Mouse (Mus musculus) stomach, postnatal 0 days (tissue): Measurements from ENCODE around the gene Chit1. TPM values are rescaled to one million over a fixed set of nuclear protein-coding genes. Genes with fewer than 3 reads are reported as not detected.

ENCODE experiments used
- ATAC-seq: fragments of 200-750 bp; cut with Nextera tagmentation; 2 replicates; pipeline ENCODE4 v1.8.0; 2017; ENCODE audit not compliant: low FRiP score, low TSS enrichment
- DNase-seq: peaks from one replicate; pipeline ENCODE4 v3.0.0-alpha.2; 2016; ENCODE audit warnings: low spot score
- H3K27ac ChIP-seq: fragments of 300-500 bp; sonication (generic); replicated peaks from 2 replicates; pipeline ENCODE4 v1.5.1; 2014; ENCODE audit warnings: mild to moderate bottlenecking, control low read depth
- H3K27me3 ChIP-seq: fragments of 300-500 bp; sonication (generic); 2 replicates; pipeline ENCODE4 v1.6.1; 2014; ENCODE audit warnings: low read length; ENCODE audit not compliant: control insufficient read depth, insufficient read depth
- H3K36me3 ChIP-seq: fragments of 300-500 bp; sonication (generic); 2 replicates; pipeline ENCODE4 v1.6.1; 2014; ENCODE audit warnings: low read length, mixed read lengths; ENCODE audit not compliant: control insufficient read depth, insufficient read depth
- H3K4me1 ChIP-seq: fragments of 300-500 bp; sonication (generic); replicated peaks from 2 replicates; pipeline ENCODE4 v1.6.1; 2014; ENCODE audit warnings: antibody characterized with exemption; ENCODE audit not compliant: control insufficient read depth, insufficient read depth
- H3K4me2 ChIP-seq: fragments of 300-500 bp; sonication (generic); replicated peaks from 2 replicates; pipeline ENCODE4 v1.6.1; 2014; ENCODE audit warnings: low read depth, mild to moderate bottlenecking, control low read depth, moderate library complexity
- H3K4me3 ChIP-seq: fragments of 300-500 bp; sonication (generic); 2 replicates; pipeline ENCODE4 v1.5.1; 2014; ENCODE audit warnings: low read depth, low read length, control low read depth
- H3K9ac ChIP-seq: fragments of 300-500 bp; sonication (generic); 2 replicates; pipeline ENCODE4 v1.6.1; 2014; ENCODE audit warnings: mild to moderate bottlenecking, low read length, control low read depth, mixed read lengths
- H3K9me3 ChIP-seq: fragments of 300-500 bp; sonication (generic); 2 replicates; pipeline ENCODE4 v1.6.1; 2016; ENCODE audit warnings: low read length; ENCODE audit not compliant: control insufficient read depth
- CTCF ChIP-seq: IDR thresholded peaks from 2 replicates; pipeline ENCODE4 v1.5.1; 2016; ENCODE audit warnings: antibody characterized with exemption, low read depth, mild to moderate bottlenecking, moderate library complexity
- EP300 ChIP-seq: optimal IDR thresholded peaks from 2 replicates; pipeline ENCODE3; 2016; ENCODE audit warnings: antibody characterized with exemption
- WGBS: fragments of 180-500 bp; shearing (Covaris S2); extraction: QIAGEN DNeasy Blood & Tissue Kit; methylation state at CpG from one replicate; pipeline ENCODE4 v1.1.7; 2014; 5-methylcytosine and 5-hydroxymethylcytosine counted together
- polyA plus RNA-seq: library from polyadenylated mRNA; unstranded; fragments of >200 nt; fragmentation: Nextera tagmentation; extraction: Ambion mirVana; gene quantifications from 2 replicates; pipeline ENCODE4 v1.2.1, GENCODE M21; 2015

Gene Chit1
- polyA plus RNA-seq, 1 experiment from 2014 or later, result 38.5 TPM

DNA sequence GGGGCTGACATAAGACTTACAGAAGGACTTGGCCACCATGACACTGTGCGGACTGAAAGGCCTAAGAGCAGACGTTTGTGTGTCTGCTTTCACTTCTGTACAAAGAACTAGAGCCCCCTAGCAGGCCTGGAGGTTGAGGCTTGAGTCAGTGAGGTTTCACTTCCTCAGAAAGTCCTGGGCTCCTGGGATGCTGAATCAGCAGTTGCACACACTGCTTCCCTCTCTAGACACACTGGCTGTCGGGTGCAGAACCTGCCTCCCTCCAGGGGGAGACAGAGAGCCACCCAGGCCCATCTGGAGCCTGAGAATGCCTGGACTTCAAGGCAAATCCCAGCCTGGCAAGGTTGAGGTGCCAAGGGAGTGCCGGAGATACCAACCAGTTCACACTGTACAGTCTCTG is 85.3 kb downstream of the Chit1 start:
- Histone ChIP-seq H3K9me3 (no peaks in the 10 kb centered on the region), H3K36me3 (no peaks in the 10 kb centered on the region), H3K4me2 (no peak overlapping the region), H3K4me3 (no peak overlapping the region), H3K27ac (peak overlapping the region; percentile 58; the same call in 1 of the 2 replicates), H3K9ac (no peak overlapping the region), H3K4me1 (peaks cover 4% of the 10 kb centered on the region; the same call in 1 of the 2 replicates), H3K27me3 (no peaks in the 10 kb centered on the region)
- TF ChIP-seq CTCF (peak; percentile 90), EP300 (no peak)
- WGBS, result 57% methylated on average over 4 of the region's 4 CpGs
- peak; percentile 90 for DNase-seq
- peak; percentile 70 for ATAC-seq

DNA sequence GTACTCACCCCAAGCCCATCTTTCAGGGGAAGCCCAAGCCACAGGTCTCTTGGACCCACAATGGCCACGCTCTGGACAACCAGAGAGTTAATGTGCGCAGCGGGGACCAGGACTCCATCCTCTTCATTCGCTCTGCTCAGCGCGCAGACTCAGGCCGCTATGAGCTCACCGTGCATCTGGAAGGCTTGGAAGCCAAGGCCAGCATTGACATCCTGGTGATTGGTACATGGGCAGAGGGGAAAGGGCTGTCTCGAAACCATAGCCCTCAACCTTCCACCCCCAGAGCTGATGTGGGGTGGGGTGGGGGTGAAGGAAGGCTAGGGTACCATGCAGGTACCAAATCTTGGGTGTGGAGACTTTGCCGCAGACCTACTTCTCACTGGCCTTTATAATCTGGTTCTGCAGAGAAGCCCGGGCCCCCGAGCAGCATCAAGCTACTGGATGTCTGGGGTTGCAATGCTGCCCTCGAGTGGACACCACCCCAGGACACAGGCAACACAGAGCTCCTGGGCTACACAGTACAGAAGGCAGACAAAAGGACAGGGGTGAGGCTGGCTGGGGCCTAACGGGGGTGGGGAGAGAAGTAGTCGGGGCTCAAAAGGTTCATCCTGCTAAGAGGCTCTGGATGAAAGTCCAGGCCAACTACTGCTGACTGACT is 86.4 kb downstream of the Chit1 start:
- H3K4me2 ChIP-seq, result no peak overlapping the region
- no peaks in the 10 kb centered on the region for H3K36me3 ChIP-seq
- H3K27ac ChIP-seq, result no peak overlapping the region
- DNase-seq (no peak), ATAC-seq (no peak)
- no peak overlapping the region for H3K4me3 ChIP-seq
- peaks cover 4% of the 10 kb centered on the region; the same call in 1 of the 2 replicates for H3K4me1 ChIP-seq
- TF ChIP-seq CTCF (peak; percentile 46), EP300 (no peak)
- no peaks in the 10 kb centered on the region for H3K9me3 ChIP-seq
- H3K9ac ChIP-seq, result no peak overlapping the region
- no peaks in the 10 kb centered on the region for H3K27me3 ChIP-seq
- 81% methylated on average over 15 of the region's 15 CpGs for WGBS

DNA sequence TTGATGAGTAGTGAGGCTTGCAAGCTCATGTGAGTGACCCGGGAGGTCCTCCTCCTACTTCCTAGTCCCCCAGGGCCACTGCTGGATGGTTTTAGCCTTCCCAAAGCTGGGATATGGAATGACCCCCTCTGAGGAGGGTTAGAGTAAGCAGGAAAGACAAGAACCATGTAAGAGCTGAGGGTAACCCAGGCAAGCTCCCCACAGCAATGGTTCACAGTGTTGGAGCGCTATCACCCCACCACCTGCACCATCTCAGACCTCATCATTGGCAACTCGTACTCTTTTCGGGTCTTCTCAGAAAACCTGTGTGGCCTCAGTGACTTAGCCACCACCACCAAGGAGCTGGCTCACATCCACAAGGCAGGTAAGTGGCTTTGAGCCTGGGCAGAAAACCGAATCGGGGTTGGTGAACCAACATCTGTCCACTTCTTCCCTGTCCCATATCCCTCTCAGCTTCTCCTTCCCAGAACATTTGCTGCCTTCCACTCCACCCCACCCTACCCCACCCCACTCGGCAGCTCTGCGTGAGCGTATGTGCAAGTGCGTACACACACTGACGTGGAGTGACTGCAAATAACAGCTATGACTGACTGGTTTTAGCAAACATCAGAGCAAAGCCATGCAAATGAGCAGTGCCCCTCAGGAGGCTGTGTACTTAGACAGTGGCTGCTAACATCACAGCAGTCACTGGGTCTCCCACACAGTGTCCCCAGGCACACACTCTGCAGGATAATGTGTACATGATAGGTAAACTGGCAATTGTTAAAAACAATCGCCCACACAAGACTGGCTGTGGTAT is 87.4 kb downstream of the Chit1 start:
- H3K36me3 ChIP-seq, result no peaks in the 10 kb centered on the region
- TF ChIP-seq EP300 (no peak), CTCF (no peak)
- ATAC-seq, result peak; percentile 38; the same call in 1 of the 2 replicates
- H3K9ac ChIP-seq, result no peak overlapping the region
- DNase-seq, result peak; percentile 72
- H3K27me3 ChIP-seq, result no peaks in the 10 kb centered on the region
- H3K27ac ChIP-seq, result no peak overlapping the region
- H3K9me3 ChIP-seq, result no peaks in the 10 kb centered on the region
- no peak overlapping the region for H3K4me2 ChIP-seq
- peaks cover 4% of the 10 kb centered on the region; the same call in 1 of the 2 replicates for H3K4me1 ChIP-seq
- 66% methylated on average over 12 of the region's 12 CpGs for WGBS
- no peak overlapping the region for H3K4me3 ChIP-seq

DNA sequence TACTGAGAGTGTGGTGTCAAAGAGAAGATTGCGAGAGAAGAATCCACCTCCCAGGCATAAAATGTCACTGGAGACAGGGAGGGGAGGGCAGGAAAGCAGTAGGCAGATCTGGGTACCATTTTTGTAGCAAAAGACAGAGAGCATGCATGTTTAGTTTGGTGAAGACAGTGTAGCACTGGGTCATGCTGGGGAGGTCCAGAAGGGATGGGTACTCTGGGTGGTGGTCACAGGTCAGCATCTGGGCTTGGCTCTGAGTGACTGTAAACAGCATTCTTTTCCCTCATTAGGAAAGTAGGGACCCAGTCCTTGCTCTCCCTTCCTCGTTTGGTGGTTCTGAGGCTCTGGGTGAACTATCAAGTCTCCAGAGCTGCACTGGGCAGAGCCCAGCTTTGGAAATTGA is 89.4 kb downstream of the Chit1 start:
- Histone ChIP-seq H3K27me3 (no peaks in the 10 kb centered on the region), H3K4me1 (no peaks in the 10 kb centered on the region; the same call in 1 of the 2 replicates), H3K9me3 (no peaks in the 10 kb centered on the region), H3K4me3 (no peak overlapping the region), H3K27ac (no peak overlapping the region), H3K9ac (no peak overlapping the region), H3K4me2 (no peak overlapping the region), H3K36me3 (no peaks in the 10 kb centered on the region)
- DNase-seq (no peak), ATAC-seq (no peak)
- TF ChIP-seq EP300, result no peak
- TF ChIP-seq CTCF, result no peak
- 60% methylated on average over 2 of the region's 2 CpGs for WGBS

Other genes starting within 250 kb of the Chit1 start
- gene Optc, start 203.2 kb upstream of the Chit1 start, polyA plus RNA-seq, result 1.3 and 1.6 TPM in 2 replicates
- gene Prelp, start 189.8 kb upstream of the Chit1 start, polyA plus RNA-seq, result 4.7 and 5.3 TPM in 2 replicates
- gene Fmod, start 74.0 kb upstream of the Chit1 start, polyA plus RNA-seq, result 7.9 and 9.0 TPM in 2 replicates
- gene Btg2, start 32.1 kb upstream of the Chit1 start, polyA plus RNA-seq, result 85.9 and 96.8 TPM in 2 replicates
- 2.8 and 3.1 TPM in 2 replicates for gene Chil1, start 70.9 kb downstream of the Chit1 start, polyA plus RNA-seq
- gene Mybph, start 82.2 kb downstream of the Chit1 start, polyA plus RNA-seq, result 1.6 and 2.2 TPM in 2 replicates
- 11.2 and 11.4 TPM in 2 replicates for gene Adora1, start 124.2 kb downstream of the Chit1 start, polyA plus RNA-seq
- gene Myog, start 178.7 kb downstream of the Chit1 start, polyA plus RNA-seq, result 2.7 and 5.0 TPM in 2 replicates
- gene Ppfia4, start 221.7 kb downstream of the Chit1 start, polyA plus RNA-seq, result 2.8 TPM in 2 replicates